Mouse (Mus musculus) midbrain, embryonic 14.5 days (tissue): ENCODE results near the gene Gm2897. TPM values are rescaled to one million over a fixed set of nuclear protein-coding genes. Genes with fewer than 3 reads are reported as not detected.
"Not testable (repeated sequence)": the region's sequence is repeated elsewhere in the genome, so short reads cannot be mapped to it uniquely, and the experiment has no call there.

Source experiments
- ATAC-seq: fragments of 200-750 bp; cut with Nextera tagmentation; 2 replicates; pipeline ENCODE4 v1.8.0; 2017; ENCODE audit warnings: moderate number of reproducible peaks, moderate library complexity; ENCODE audit not compliant: low FRiP score, low TSS enrichment
- DNase-seq: peaks from one replicate; pipeline ENCODE4 v3.0.0-alpha.2; 2015
- H3K27ac ChIP-seq: fragments of 300-500 bp; sonication (generic); replicated peaks from 2 replicates; pipeline ENCODE4 v1.5.1; 2014; ENCODE audit warnings: mild to moderate bottlenecking, low read depth, low read length, moderate library complexity
- H3K27me3 ChIP-seq: fragments of 300-500 bp; sonication (generic); 2 replicates; pipeline ENCODE4 v1.6.1; 2014; ENCODE audit warnings: low read length, control low read depth, mixed read lengths; ENCODE audit not compliant: control insufficient read depth, insufficient read depth
- H3K36me3 ChIP-seq: fragments of 300-500 bp; sonication (generic); 2 replicates; pipeline ENCODE4 v1.6.1; 2014; ENCODE audit warnings: low read length, control low read depth; ENCODE audit not compliant: control insufficient read depth, insufficient read depth
- H3K4me1 ChIP-seq: fragments of 300-500 bp; sonication (generic); 2 replicates; pipeline ENCODE4 v1.6.1; 2014; ENCODE audit warnings: mild to moderate bottlenecking, antibody characterized with exemption, low read length, control low read depth; ENCODE audit not compliant: control insufficient read depth, insufficient read depth
- H3K4me2 ChIP-seq: fragments of 300-500 bp; sonication (generic); 2 replicates; pipeline ENCODE4 v1.6.1; 2014; ENCODE audit warnings: mild to moderate bottlenecking, low read length, moderate library complexity
- H3K4me3 ChIP-seq: fragments of 300-500 bp; sonication (generic); replicated peaks from 2 replicates; pipeline ENCODE4 v1.5.1; 2014; ENCODE audit warnings: low read depth, low read length
- H3K9ac ChIP-seq: fragments of 300-500 bp; sonication (generic); replicated peaks from 2 replicates; pipeline ENCODE4 v1.6.1; 2014; ENCODE audit warnings: mild to moderate bottlenecking, low read length, moderate library complexity
- H3K9me3 ChIP-seq: fragments of 300-500 bp; sonication (generic); 2 replicates; pipeline ENCODE4 v1.6.1; 2016; ENCODE audit warnings: low read length, control low read depth, mixed read lengths; ENCODE audit not compliant: control insufficient read depth
- WGBS: fragments of 180-500 bp; shearing (Covaris S2); extraction: QIAGEN DNeasy Blood & Tissue Kit; methylation state at CpG from one replicate; pipeline ENCODE4 v1.1.7; 2014; 5-methylcytosine and 5-hydroxymethylcytosine counted together
- polyA plus RNA-seq: library from polyadenylated mRNA; unstranded; fragments of >200 nt; fragmentation: Nextera tagmentation; extraction: Ambion mirVana; gene quantifications from 2 replicates; pipeline ENCODE4 v1.2.1, GENCODE M21; 2014

Gm2897 gene
- polyA plus RNA-seq: 16.2 and 16.7 TPM in 2 replicates

- 3% methylated on average over 31 of the region's 40 CpGs for WGBS
- ATAC-seq (peak; percentile 66; the same call in 1 of the 2 replicates), DNase-seq (peak; percentile 69)
- H3K36me3 ChIP-seq, H3K27me3 ChIP-seq, H3K9me3 ChIP-seq, H3K4me1 ChIP-seq: not testable (repeated sequence)
- 0 out of 2 replicates have a peak within 1 kb of the TSS, but pooled peaks have one; percentile 37 for H3K27ac ChIP-seq
- H3K4me2 ChIP-seq: peak within 1 kb of the TSS; percentile 56
- H3K9ac ChIP-seq: peak within 1 kb of the TSS; percentile 57
- H3K4me3 ChIP-seq: peak within 1 kb of the TSS; percentile 46
Measured at GRCm38 (mm10) chr14:3048727-3049512, at the start of gene Gm2897. Gm2897 (plus strand) TSS chr14:3049285.

- not testable (repeated sequence) for H3K9ac ChIP-seq, H3K36me3 ChIP-seq, H3K9me3 ChIP-seq, H3K4me1 ChIP-seq, H3K27ac ChIP-seq, H3K27me3 ChIP-seq, H3K4me3 ChIP-seq, H3K4me2 ChIP-seq, DNase-seq, ATAC-seq
- WGBS: 79% methylated on average over 2 of the region's 3 CpGs
Measured at GRCm38 (mm10) chr14:3029702-3030101, 19.4 kb upstream of the Gm2897 start, which contains the start of gene Gm2888. Gm2888 (plus strand) TSS chr14:3030002.

- H3K36me3 ChIP-seq, H3K9me3 ChIP-seq, H3K4me1 ChIP-seq, ATAC-seq, H3K27me3 ChIP-seq, H3K27ac ChIP-seq: not testable (repeated sequence)
- Histone ChIP-seq H3K4me2 (peak overlapping the region; percentile 56), H3K9ac (peak overlapping the region; percentile 57), H3K4me3 (peak overlapping the region; percentile 46)
- WGBS: 2% methylated on average over 17 of the region's 20 CpGs
- peak; percentile 28 for DNase-seq
Measured at GRCm38 (mm10) chr14:3049513-3049800, 372 bp downstream of the Gm2897 start.

GRCm38 (mm10) chr14:3050087-3050486, 1.0 kb downstream of the Gm2897 start:
- H3K4me2 ChIP-seq: not testable (repeated sequence)

GRCm38 (mm10) chr14:3116051-3116450, 67.0 kb downstream of the Gm2897 start:
- not testable (repeated sequence) for ATAC-seq, H3K4me2 ChIP-seq, H3K36me3 ChIP-seq, DNase-seq, H3K9me3 ChIP-seq, H3K9ac ChIP-seq, H3K27ac ChIP-seq, H3K4me1 ChIP-seq, H3K27me3 ChIP-seq, H3K4me3 ChIP-seq
- WGBS: 90% methylated on average over 13 of the region's 25 CpGs

More at GRCm38 (mm10) chr14:3050087-3050486, 1.0 kb downstream of the Gm2897 start:
- not testable (repeated sequence) for H3K9ac ChIP-seq, H3K27me3 ChIP-seq, H3K4me1 ChIP-seq, H3K36me3 ChIP-seq, H3K27ac ChIP-seq, ATAC-seq, H3K9me3 ChIP-seq, DNase-seq
- WGBS: 6% methylated on average over 5 of the region's 8 CpGs
- peak overlapping the region; percentile 46; the same call in 1 of the 2 replicates for H3K4me3 ChIP-seq

Other genes with a start within 250 kb of the Gm2897 start
- gene Gm2888, start 19.3 kb upstream of the Gm2897 start, polyA plus RNA-seq: not detected in 2 replicates
- not detected in 2 replicates for gene Gm10340, start 84.7 kb downstream of the Gm2897 start, polyA plus RNA-seq
- 0.72 TPM in 1 of 2 replicates, not detected in the other for gene Gm5795, start 139.0 kb downstream of the Gm2897 start, polyA plus RNA-seq
- gene D830030K20Rik, start 159.2 kb downstream of the Gm2897 start, polyA plus RNA-seq: 24.7 and 32.4 TPM in 2 replicates